Mouse (Mus musculus) 3T3-L1 (cell line): ENCODE measurements at regions not wholly inside any gene's neighbourhood (a gene's known extent, or its start where the extent isn't known, plus 50 kb on each side); places are given as distances from the start of the nearest gene placed in this dataset.

Experiments used
- DNase-seq: peaks from one replicate; pipeline ENCODE4 v3.0.0-alpha.2; 2015; ENCODE audit warnings: low read depth, low spot score

GRCm38 (mm10) chr15:96773656-96774055 lies 74.1 kb upstream of the Slc38a2 start:
- DNase-seq: peak; percentile 68

GRCm38 (mm10) chr15:96772701-96773100 lies 73.2 kb upstream of the Slc38a2 start:
- no peak for DNase-seq

- DNase-seq: no peak
These were observed 71.3 kb upstream of the Slc38a2 start for GRCm38 (mm10) chr15:96770786-96771185.

- DNase-seq: peak; percentile 53
These were observed 70.8 kb upstream of the Slc38a2 start for GRCm38 (mm10) chr15:96770299-96770698.

- no peak for DNase-seq
These were observed 70.2 kb upstream of the Slc38a2 start for GRCm38 (mm10) chr15:96769751-96770150.

- no peak for DNase-seq
These were observed 68.9 kb upstream of the Slc38a2 start for GRCm38 (mm10) chr15:96768301-96768993.

- DNase-seq: no peak
These were observed 67.7 kb upstream of the Slc38a2 start for GRCm38 (mm10) chr15:96767188-96767587.

GRCm38 (mm10) chr15:96766238-96766637 lies 66.7 kb upstream of the Slc38a2 start:
- no peak for DNase-seq

GRCm38 (mm10) chr15:96763611-96764010 lies 64.1 kb upstream of the Slc38a2 start:
- no peak for DNase-seq

- no peak for DNase-seq
These were observed 59.8 kb upstream of the Slc38a2 start for GRCm38 (mm10) chr15:96759078-96759995.

- DNase-seq: no peak
These were observed 58.1 kb upstream of the Slc38a2 start for GRCm38 (mm10) chr15:96757446-96758198.

- no peak for DNase-seq
These were observed 56.9 kb upstream of the Slc38a2 start for GRCm38 (mm10) chr15:96756456-96756855.

GRCm38 (mm10) chr15:96755951-96756350 lies 56.4 kb upstream of the Slc38a2 start:
- DNase-seq: no peak

GRCm38 (mm10) chr15:96755322-96755942 lies 55.9 kb upstream of the Slc38a2 start:
- DNase-seq: no peak

- DNase-seq: no peak
These were observed 54.5 kb upstream of the Slc38a2 start for GRCm38 (mm10) chr15:96754079-96754478.

- DNase-seq: no peak
These were observed 53.2 kb upstream of the Slc38a2 start for GRCm38 (mm10) chr15:96752719-96753118.

- no peak for DNase-seq
These were observed 52.5 kb upstream of the Slc38a2 start for GRCm38 (mm10) chr15:96752062-96752358.

GRCm38 (mm10) chr15:96751243-96752061 lies 51.9 kb upstream of the Slc38a2 start:
- DNase-seq: no peak

GRCm38 (mm10) chr15:96749534-96750256 lies 50.2 kb upstream of the Slc38a2 start:
- DNase-seq: no peak
